Comparison of ENCODE assay signal across 16 mouse cellular contexts in genomic region chr4:42680374-42681356, GRCm38 (mm10). TPM values are rescaled to one million over a fixed set of nuclear protein-coding genes. Genes with fewer than 3 reads are reported as not detected.
DNase-seq lines count a peak whose midpoint lies in the region; ATAC-seq and TF ChIP-seq lines count a peak whose summit lies in the region.
"Not testable (repeated sequence)": the region's sequence is repeated elsewhere in the genome, so short reads cannot be mapped to it uniquely, and the experiment has no call there.
"Had no signal": no experiment of that assay in that cellular context is flagged by ENCODE, and none has a peak within 500 bp of the region (broad histone marks: within the 10 kb centered on the region; RNA-seq: fewer than 3 reads in every experiment).

No protein-coding gene starts in this region.

- H3K4me2 ChIP-seq in forebrain, embryonic 12.5 days; forebrain, embryonic 16.5 days (ENCODE audit: low read length); hindbrain, embryonic 11.5 days (replicated peaks; ENCODE audit: low read depth, low read length); hindbrain, embryonic 15.5 days; lung, embryonic 14.5 days; midbrain, embryonic 14.5 days (ENCODE audit: low read length); neural tube, embryonic 12.5 days (replicated peaks): not testable (repeated sequence)

- not testable (repeated sequence) for TF ChIP-seq CTCF in lung, embryonic 14.5 days (IDR thresholded peaks at IDR 0.05; ENCODE audit: low read depth)

- H3K9ac ChIP-seq in forebrain, embryonic 12.5 days; forebrain, embryonic 16.5 days (replicated peaks; ENCODE audit: low read depth, low read length); hindbrain, embryonic 11.5 days (ENCODE audit: low read depth, low read length); hindbrain, embryonic 15.5 days; lung, embryonic 14.5 days; midbrain, embryonic 14.5 days (replicated peaks; ENCODE audit: low read length); neural tube, embryonic 12.5 days: not testable (repeated sequence)

- not testable (repeated sequence) for H3K27ac ChIP-seq in forebrain, embryonic 12.5 days; forebrain, embryonic 16.5 days (ENCODE audit: low read length); hindbrain, embryonic 11.5 days (ENCODE audit: low read depth, low read length); hindbrain, embryonic 15.5 days (replicated peaks); lung, embryonic 14.5 days (ENCODE audit: low read depth); midbrain, embryonic 14.5 days (replicated peaks; ENCODE audit: low read depth, low read length); neural tube, embryonic 12.5 days

- H3K9me3 ChIP-seq in forebrain, embryonic 12.5 days; forebrain, embryonic 16.5 days (ENCODE audit: control insufficient read depth, low read length); hindbrain, embryonic 11.5 days (ENCODE audit: control insufficient read depth, low read length); hindbrain, embryonic 15.5 days; lung, embryonic 14.5 days (ENCODE audit: low read depth, low read length); midbrain, embryonic 14.5 days (ENCODE audit: control insufficient read depth, low read length); neural tube, embryonic 12.5 days: not testable (repeated sequence)

- H3K4me3 ChIP-seq in forebrain, embryonic 12.5 days (replicated peaks); forebrain, embryonic 16.5 days (replicated peaks; ENCODE audit: low read length); hindbrain, embryonic 11.5 days (ENCODE audit: low read depth, low read length); hindbrain, embryonic 15.5 days; lung, embryonic 14.5 days (ENCODE audit: low read depth, low read length); midbrain, embryonic 14.5 days (replicated peaks; ENCODE audit: low read depth, low read length); neural tube, embryonic 12.5 days: not testable (repeated sequence)

- WGBS in forebrain, embryonic 12.5 days, result no CpG with 5 or more reads among the region's 32 CpGs
- no CpG with 5 or more reads among the region's 32 CpGs for WGBS in forebrain, embryonic 16.5 days
- WGBS in hindbrain, embryonic 11.5 days, result no CpG with 5 or more reads among the region's 32 CpGs
- WGBS in hindbrain, embryonic 15.5 days, result no CpG with 5 or more reads among the region's 32 CpGs
- WGBS in lung, embryonic 14.5 days, result no CpG with 5 or more reads among the region's 32 CpGs
- WGBS in midbrain, embryonic 14.5 days, result no CpG with 5 or more reads among the region's 32 CpGs
- WGBS in neural tube, embryonic 12.5 days, result no CpG with 5 or more reads among the region's 32 CpGs

- H3K4me1 ChIP-seq in forebrain, embryonic 12.5 days; forebrain, embryonic 16.5 days (replicated peaks; ENCODE audit: control insufficient read depth, insufficient read depth, low read length); hindbrain, embryonic 11.5 days (replicated peaks; ENCODE audit: control insufficient read depth, insufficient read depth, low read length); hindbrain, embryonic 15.5 days (replicated peaks); lung, embryonic 14.5 days (ENCODE audit: insufficient read depth); midbrain, embryonic 14.5 days (ENCODE audit: control insufficient read depth, insufficient read depth, low read length); neural tube, embryonic 12.5 days: not testable (repeated sequence)

- peak; percentile 73 for ATAC-seq in forebrain, embryonic 12.5 days (ENCODE audit: low FRiP score)
- peak; percentile 60; the same call in 1 of the 2 replicates for ATAC-seq in forebrain, embryonic 16.5 days
- peak; percentile 64 for ATAC-seq in hindbrain, embryonic 11.5 days (ENCODE audit: low FRiP score)
- ATAC-seq in hindbrain, embryonic 15.5 days (ENCODE audit: low FRiP score, low read depth), result peak; percentile 66; the same call in 1 of the 2 replicates
- ATAC-seq in lung, embryonic 14.5 days (ENCODE audit: insufficient read depth), result peak; percentile 54; the same call in 1 of the 2 replicates
- ATAC-seq in midbrain, embryonic 14.5 days (ENCODE audit: low FRiP score, low TSS enrichment), result peak; percentile 69; the same call in 1 of the 2 replicates
- peak; percentile 63 for ATAC-seq in neural tube, embryonic 12.5 days (ENCODE audit: low FRiP score, low read depth)

- H3K36me3 ChIP-seq in forebrain, embryonic 12.5 days (replicated peaks); forebrain, embryonic 16.5 days (ENCODE audit: control insufficient read depth, insufficient read depth); hindbrain, embryonic 11.5 days (ENCODE audit: control insufficient read depth, insufficient read depth, low read length); hindbrain, embryonic 15.5 days; lung, embryonic 14.5 days (ENCODE audit: insufficient read depth); midbrain, embryonic 14.5 days (ENCODE audit: control insufficient read depth, insufficient read depth, low read length); neural tube, embryonic 12.5 days: not testable (repeated sequence)

- DNase-seq in hindbrain, embryonic 11.5 days (ENCODE audit: low spot score); lung, embryonic 14.5 days; midbrain, embryonic 14.5 days: not testable (repeated sequence)

- H3K27me3 ChIP-seq in forebrain, embryonic 12.5 days; forebrain, embryonic 16.5 days (replicated peaks; ENCODE audit: control insufficient read depth, insufficient read depth, low read length); hindbrain, embryonic 11.5 days (ENCODE audit: control insufficient read depth, insufficient read depth, low read length); hindbrain, embryonic 15.5 days; lung, embryonic 14.5 days (ENCODE audit: insufficient read depth, low read length); midbrain, embryonic 14.5 days (ENCODE audit: control insufficient read depth, insufficient read depth, low read length); neural tube, embryonic 12.5 days (replicated peaks): not testable (repeated sequence)

RNA-seq across cellular contexts. Expression of gene Il11ra2, which starts 19.0 kb away (rescaled TPM):
- not detected in 2 replicates for polyA plus RNA-seq in forebrain, embryonic 12.5 days (2016; fragmentation: Nextera tagmentation; extraction: Ambion mirVana)
- not detected in 2 replicates for polyA plus RNA-seq in forebrain, embryonic 16.5 days (2015; fragmentation: Nextera tagmentation; extraction: Ambion mirVana)
- polyA plus RNA-seq in hindbrain, embryonic 11.5 days (2014; fragmentation: Nextera tagmentation; extraction: Ambion mirVana), result not detected in 2 replicates
- not detected in 2 replicates for polyA plus RNA-seq in hindbrain, embryonic 15.5 days (2015; fragmentation: Nextera tagmentation; extraction: Ambion mirVana)
- polyA plus RNA-seq in lung, embryonic 14.5 days (2014; fragmentation: Nextera tagmentation; extraction: Ambion mirVana), result not detected in 2 replicates
- polyA plus RNA-seq in midbrain, embryonic 14.5 days (2014; fragmentation: Nextera tagmentation; extraction: Ambion mirVana), result not detected in 2 replicates
- not detected in 2 replicates for polyA plus RNA-seq in neural tube, embryonic 12.5 days (2016; fragmentation: Nextera tagmentation; extraction: Ambion mirVana)
- polyA plus RNA-seq: C2C12; embryonic facial prominence, embryonic 11.5 days; embryonic facial prominence, embryonic 15.5 days; erythroblast, embryonic 14.5 days; forebrain, embryonic 10.5 days; heart, embryonic 13.5 days; heart, postnatal 0 days; intestine, embryonic 15.5 days had no signal

RNA-seq across cellular contexts. Expression of gene Ccl27b, which starts 25.6 kb away (rescaled TPM):
- polyA plus RNA-seq in forebrain, embryonic 12.5 days (2016; fragmentation: Nextera tagmentation; extraction: Ambion mirVana), result not detected in 2 replicates
- polyA plus RNA-seq in forebrain, embryonic 16.5 days (2015; fragmentation: Nextera tagmentation; extraction: Ambion mirVana), result not detected in 2 replicates
- not detected in 2 replicates for polyA plus RNA-seq in hindbrain, embryonic 11.5 days (2014; fragmentation: Nextera tagmentation; extraction: Ambion mirVana)
- polyA plus RNA-seq in hindbrain, embryonic 15.5 days (2015; fragmentation: Nextera tagmentation; extraction: Ambion mirVana), result not detected in 2 replicates
- polyA plus RNA-seq in lung, embryonic 14.5 days (2014; fragmentation: Nextera tagmentation; extraction: Ambion mirVana), result not detected in 2 replicates
- polyA plus RNA-seq in midbrain, embryonic 14.5 days (2014; fragmentation: Nextera tagmentation; extraction: Ambion mirVana), result not detected in 2 replicates
- not detected in 2 replicates for polyA plus RNA-seq in neural tube, embryonic 12.5 days (2016; fragmentation: Nextera tagmentation; extraction: Ambion mirVana)
- polyA plus RNA-seq: brain, embryonic 14.5 days; C2C12; embryonic facial prominence, embryonic 11.5 days; embryonic facial prominence, embryonic 15.5 days; erythroblast, embryonic 14.5 days; forebrain, embryonic 10.5 days; heart, embryonic 13.5 days; heart, postnatal 0 days; intestine, embryonic 15.5 days had no signal

RNA-seq across cellular contexts. Expression of gene Gm2564, which starts 51.1 kb away (rescaled TPM):
- polyA plus RNA-seq in forebrain, embryonic 12.5 days (2016; fragmentation: Nextera tagmentation; extraction: Ambion mirVana), result not detected in 2 replicates
- polyA plus RNA-seq in forebrain, embryonic 16.5 days (2015; fragmentation: Nextera tagmentation; extraction: Ambion mirVana), result not detected in 2 replicates
- not detected in 2 replicates for polyA plus RNA-seq in hindbrain, embryonic 11.5 days (2014; fragmentation: Nextera tagmentation; extraction: Ambion mirVana)
- polyA plus RNA-seq in hindbrain, embryonic 15.5 days (2015; fragmentation: Nextera tagmentation; extraction: Ambion mirVana), result not detected in 2 replicates
- polyA plus RNA-seq in lung, embryonic 14.5 days (2014; fragmentation: Nextera tagmentation; extraction: Ambion mirVana), result not detected in 2 replicates
- polyA plus RNA-seq in midbrain, embryonic 14.5 days (2014; fragmentation: Nextera tagmentation; extraction: Ambion mirVana), result not detected in 2 replicates
- polyA plus RNA-seq in neural tube, embryonic 12.5 days (2016; fragmentation: Nextera tagmentation; extraction: Ambion mirVana), result not detected in 2 replicates
- polyA plus RNA-seq: brain, embryonic 14.5 days; C2C12; embryonic facial prominence, embryonic 11.5 days; embryonic facial prominence, embryonic 15.5 days; erythroblast, embryonic 14.5 days; forebrain, embryonic 10.5 days; heart, embryonic 13.5 days; intestine, embryonic 15.5 days had no signal

RNA-seq across cellular contexts. Expression of gene 4930578G10Rik, which starts 54.7 kb away (rescaled TPM):
- 0.59 and 0.86 TPM in 2 replicates for polyA plus RNA-seq in forebrain, embryonic 12.5 days (2016; fragmentation: Nextera tagmentation; extraction: Ambion mirVana)
- polyA plus RNA-seq in forebrain, embryonic 16.5 days (2015; fragmentation: Nextera tagmentation; extraction: Ambion mirVana), result 0.86 TPM in 1 of 2 replicates, not detected in the other
- 1.1 and 1.7 TPM in 2 replicates for polyA plus RNA-seq in hindbrain, embryonic 11.5 days (2014; fragmentation: Nextera tagmentation; extraction: Ambion mirVana)
- 0.59 and 1.2 TPM in 2 replicates for polyA plus RNA-seq in hindbrain, embryonic 15.5 days (2015; fragmentation: Nextera tagmentation; extraction: Ambion mirVana)
- polyA plus RNA-seq in lung, embryonic 14.5 days (2014; fragmentation: Nextera tagmentation; extraction: Ambion mirVana), result 0.45 TPM in 1 of 2 replicates, not detected in the other
- 0.51 TPM in 2 replicates for polyA plus RNA-seq in midbrain, embryonic 14.5 days (2014; fragmentation: Nextera tagmentation; extraction: Ambion mirVana)
- 1.5 and 1.6 TPM in 2 replicates for polyA plus RNA-seq in neural tube, embryonic 12.5 days (2016; fragmentation: Nextera tagmentation; extraction: Ambion mirVana)
- polyA plus RNA-seq: C2C12; embryonic facial prominence, embryonic 11.5 days; embryonic facial prominence, embryonic 15.5 days; erythroblast, embryonic 14.5 days; heart, embryonic 13.5 days; heart, postnatal 0 days; intestine, embryonic 15.5 days had no signal
